20 mouse cellular contexts compared by ENCODE assay signal in the genomic region with DNA sequence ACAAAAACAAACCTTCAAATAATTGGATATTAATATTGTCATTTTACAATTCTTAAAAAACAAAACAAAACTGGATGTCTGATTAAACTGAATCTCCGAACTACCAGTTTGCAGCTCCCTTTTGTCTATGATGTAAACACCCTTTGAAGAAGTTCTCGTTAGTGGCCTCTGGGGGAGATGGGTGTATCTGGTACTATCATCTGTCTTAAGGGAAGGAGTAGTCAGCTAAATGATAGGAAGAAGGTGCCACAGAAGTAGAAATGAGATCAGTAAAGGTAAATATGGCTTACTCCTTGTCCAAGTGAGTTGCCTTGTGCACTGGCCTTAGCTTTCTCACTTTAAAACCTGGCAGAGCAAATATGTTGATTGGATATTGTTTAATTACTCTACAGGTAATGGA.
"Had no signal": no experiment of that assay in that cellular context is flagged by ENCODE, and none has a peak within 500 bp of the region (broad histone marks: within the 10 kb centered on the region; RNA-seq: fewer than 3 reads in every experiment).

No protein-coding gene starts in this region.

- ATAC-seq: intestine, embryonic 15.5 days; midbrain, embryonic 15.5 days had no signal

- H3K4me1 ChIP-seq: intestine, embryonic 15.5 days; kidney, embryonic 15.5 days; limb, embryonic 12.5 days; limb, embryonic 15.5 days; midbrain, embryonic 12.5 days; midbrain, embryonic 15.5 days; neural tube, embryonic 12.5 days; neural tube, embryonic 15.5 days; stomach, embryonic 15.5 days had no signal

- H3K27ac ChIP-seq: intestine, embryonic 15.5 days; kidney, embryonic 15.5 days; limb, embryonic 12.5 days; limb, embryonic 15.5 days; midbrain, embryonic 12.5 days; midbrain, embryonic 15.5 days; neural tube, embryonic 12.5 days; neural tube, embryonic 15.5 days; stomach, embryonic 15.5 days had no signal

- H3K9me3 ChIP-seq: intestine, embryonic 15.5 days; kidney, embryonic 15.5 days; limb, embryonic 12.5 days; limb, embryonic 15.5 days; midbrain, embryonic 12.5 days; midbrain, embryonic 15.5 days; neural tube, embryonic 12.5 days; neural tube, embryonic 15.5 days; stomach, embryonic 15.5 days had no signal

- H3K4me2 ChIP-seq: intestine, embryonic 15.5 days; kidney, embryonic 15.5 days; limb, embryonic 12.5 days; limb, embryonic 15.5 days; midbrain, embryonic 12.5 days; midbrain, embryonic 15.5 days; neural tube, embryonic 12.5 days; neural tube, embryonic 15.5 days; stomach, embryonic 15.5 days had no signal

- H3K4me3 ChIP-seq: intestine, embryonic 15.5 days; kidney, embryonic 15.5 days; limb, embryonic 12.5 days; limb, embryonic 15.5 days; midbrain, embryonic 12.5 days; midbrain, embryonic 15.5 days; neural tube, embryonic 12.5 days; neural tube, embryonic 15.5 days; stomach, embryonic 15.5 days had no signal

- DNase-seq: kidney, adult 11 months; kidney, adult 8-10 months; kidney, postnatal 14 days; kidney, postnatal 4 days; left cerebral cortex, postnatal 4 days; lung, adult 2 months; lung, postnatal 14 days; lung, postnatal 4 days; right cerebral cortex, postnatal 25 days; spleen, adult 18-20 months; thymus, postnatal 25 days had no signal

- H3K9ac ChIP-seq: intestine, embryonic 15.5 days; kidney, embryonic 15.5 days; limb, embryonic 12.5 days; limb, embryonic 15.5 days; midbrain, embryonic 12.5 days; midbrain, embryonic 15.5 days; neural tube, embryonic 12.5 days; neural tube, embryonic 15.5 days; stomach, embryonic 15.5 days had no signal

- H3K27me3 ChIP-seq: intestine, embryonic 15.5 days; kidney, embryonic 15.5 days; limb, embryonic 12.5 days; limb, embryonic 15.5 days; midbrain, embryonic 12.5 days; midbrain, embryonic 15.5 days; neural tube, embryonic 12.5 days; neural tube, embryonic 15.5 days; stomach, embryonic 15.5 days had no signal
